ENCODE assay signal across 14 mouse cellular contexts in genomic region chr11:113261421-113261820, GRCm38 (mm10).
A peak's percentile ranks its signal among the peaks of the same experiment; 100 is the strongest.
DNase-seq lines count a peak whose midpoint lies in the region; ATAC-seq lines count a peak whose summit lies in the region.
"Had no signal": no experiment of that assay in that cellular context is flagged by ENCODE, and none has a peak within 500 bp of the region (broad histone marks: within the 10 kb centered on the region; RNA-seq: fewer than 3 reads in every experiment).

No protein-coding gene starts in this region.

- 79% methylated on average over 4 of the region's 4 CpGs for WGBS in hindbrain, embryonic 13.5 days
- WGBS in hindbrain, embryonic 14.5 days: 77% methylated on average over 4 of the region's 4 CpGs
- WGBS in embryonic facial prominence, embryonic 13.5 days: 49% methylated on average over 4 of the region's 4 CpGs
- WGBS in forebrain, embryonic 15.5 days: 72% methylated on average over 4 of the region's 4 CpGs
- WGBS in limb, embryonic 15.5 days: 39% methylated on average over 4 of the region's 4 CpGs

- H3K27me3 ChIP-seq in hindbrain, embryonic 13.5 days: no peaks in the 10 kb centered on the region
- no peaks in the 10 kb centered on the region for H3K27me3 ChIP-seq in hindbrain, embryonic 14.5 days (ENCODE audit: control insufficient read depth, insufficient read depth, low read length)
- H3K27me3 ChIP-seq in embryonic facial prominence, embryonic 13.5 days: no peaks in the 10 kb centered on the region
- no peaks in the 10 kb centered on the region for H3K27me3 ChIP-seq in forebrain, embryonic 15.5 days
- H3K27me3 ChIP-seq in limb, embryonic 15.5 days: no peaks in the 10 kb centered on the region
- H3K27me3 ChIP-seq: liver, embryonic 13.5 days had no signal

- 0 out of 2 replicates have a peak overlapping the region, but pooled peaks have one; percentile 25 for H3K27ac ChIP-seq in hindbrain, embryonic 13.5 days
- no peak overlapping the region for H3K27ac ChIP-seq in hindbrain, embryonic 14.5 days
- H3K27ac ChIP-seq in embryonic facial prominence, embryonic 13.5 days: peak overlapping the region; percentile 86
- peak overlapping the region; percentile 62 for H3K27ac ChIP-seq in forebrain, embryonic 15.5 days (replicated peaks)
- H3K27ac ChIP-seq in limb, embryonic 15.5 days: peak overlapping the region; percentile 60; the same call in 1 of the 2 replicates
- H3K27ac ChIP-seq: hindbrain, embryonic 10.5 days; liver, embryonic 13.5 days; midbrain, embryonic 13.5 days had no signal

- DNase-seq in hindbrain, embryonic 14.5 days (ENCODE audit: low spot score): no peak
- no peak for DNase-seq in adrenal gland, postnatal 14 days
- DNase-seq: heart, adult 18-20 months; kidney, adult 8-10 months; kidney, postnatal 36 days; liver, embryonic 13.5 days had no signal

- no peaks in the 10 kb centered on the region for H3K9me3 ChIP-seq in hindbrain, embryonic 13.5 days
- H3K9me3 ChIP-seq in hindbrain, embryonic 14.5 days (ENCODE audit: control insufficient read depth, low read length): no peaks in the 10 kb centered on the region
- H3K9me3 ChIP-seq in embryonic facial prominence, embryonic 13.5 days: no peaks in the 10 kb centered on the region
- H3K9me3 ChIP-seq in forebrain, embryonic 15.5 days: no peaks in the 10 kb centered on the region
- no peaks in the 10 kb centered on the region for H3K9me3 ChIP-seq in limb, embryonic 15.5 days
- H3K9me3 ChIP-seq: hindbrain, embryonic 10.5 days; liver, embryonic 13.5 days; midbrain, embryonic 13.5 days had no signal

- H3K36me3 ChIP-seq in hindbrain, embryonic 13.5 days: no peaks in the 10 kb centered on the region
- H3K36me3 ChIP-seq in hindbrain, embryonic 14.5 days (replicated peaks; ENCODE audit: control insufficient read depth, insufficient read depth): no peaks in the 10 kb centered on the region
- no peaks in the 10 kb centered on the region for H3K36me3 ChIP-seq in embryonic facial prominence, embryonic 13.5 days
- no peaks in the 10 kb centered on the region for H3K36me3 ChIP-seq in forebrain, embryonic 15.5 days
- H3K36me3 ChIP-seq in limb, embryonic 15.5 days: no peaks in the 10 kb centered on the region
- H3K36me3 ChIP-seq: G1E; hindbrain, embryonic 10.5 days; liver, embryonic 13.5 days; midbrain, embryonic 13.5 days had no signal

- H3K4me1 ChIP-seq in hindbrain, embryonic 13.5 days (replicated peaks): peaks cover 26% of the 10 kb centered on the region
- peaks cover 11% of the 10 kb centered on the region for H3K4me1 ChIP-seq in hindbrain, embryonic 14.5 days (replicated peaks; ENCODE audit: control insufficient read depth, insufficient read depth, low read length)
- peaks cover 45% of the 10 kb centered on the region for H3K4me1 ChIP-seq in embryonic facial prominence, embryonic 13.5 days
- H3K4me1 ChIP-seq in forebrain, embryonic 15.5 days: peaks cover 28% of the 10 kb centered on the region
- peaks cover 36% of the 10 kb centered on the region for H3K4me1 ChIP-seq in limb, embryonic 15.5 days

- H3K4me3 ChIP-seq in hindbrain, embryonic 13.5 days: no peak overlapping the region
- no peak overlapping the region for H3K4me3 ChIP-seq in hindbrain, embryonic 14.5 days (replicated peaks; ENCODE audit: low read length)
- H3K4me3 ChIP-seq in embryonic facial prominence, embryonic 13.5 days: no peak overlapping the region
- no peak overlapping the region for H3K4me3 ChIP-seq in forebrain, embryonic 15.5 days
- H3K4me3 ChIP-seq in limb, embryonic 15.5 days: no peak overlapping the region
- H3K4me3 ChIP-seq: hindbrain, embryonic 10.5 days; liver, embryonic 13.5 days; midbrain, embryonic 13.5 days had no signal

- no peak overlapping the region for H3K9ac ChIP-seq in hindbrain, embryonic 13.5 days
- H3K9ac ChIP-seq in hindbrain, embryonic 14.5 days: no peak overlapping the region
- H3K9ac ChIP-seq in embryonic facial prominence, embryonic 13.5 days: 0 out of 2 replicates have a peak overlapping the region, but pooled peaks have one; percentile 32
- peak overlapping the region; percentile 24; the same call in 1 of the 2 replicates for H3K9ac ChIP-seq in forebrain, embryonic 15.5 days (replicated peaks)
- no peak overlapping the region for H3K9ac ChIP-seq in limb, embryonic 15.5 days
- H3K9ac ChIP-seq: liver, embryonic 13.5 days; midbrain, embryonic 13.5 days had no signal

- H3K4me2 ChIP-seq in hindbrain, embryonic 13.5 days: no peak overlapping the region
- H3K4me2 ChIP-seq in hindbrain, embryonic 14.5 days (replicated peaks): no peak overlapping the region
- H3K4me2 ChIP-seq in embryonic facial prominence, embryonic 13.5 days: no peak overlapping the region
- H3K4me2 ChIP-seq in forebrain, embryonic 15.5 days (replicated peaks): no peak overlapping the region
- H3K4me2 ChIP-seq in limb, embryonic 15.5 days: no peak overlapping the region
- H3K4me2 ChIP-seq: liver, embryonic 13.5 days; midbrain, embryonic 13.5 days had no signal

- no peak for ATAC-seq in hindbrain, embryonic 13.5 days (ENCODE audit: low FRiP score)
- no peak for ATAC-seq in hindbrain, embryonic 14.5 days (ENCODE audit: low FRiP score)
- ATAC-seq in embryonic facial prominence, embryonic 13.5 days (ENCODE audit: insufficient number of reproducible peaks, insufficient read depth, low FRiP score, low TSS enrichment, low read depth): no peak
- no peak for ATAC-seq in forebrain, embryonic 15.5 days (replicated peaks)
- ATAC-seq in limb, embryonic 15.5 days (ENCODE audit: insufficient number of reproducible peaks, low FRiP score, low TSS enrichment, low read depth): no peak
- ATAC-seq in CD4-positive, CD25-positive, alpha-beta regulatory T cell, adult 4 months: no peak
- ATAC-seq: midbrain, embryonic 13.5 days had no signal

Comparison
In these comparisons a context has a peak if more than half of its experiments do, and no peak if none do; other contexts are left out.
1. H3K9ac ChIP-seq: peak in embryonic facial prominence, embryonic 13.5 days (single experiment) and forebrain, embryonic 15.5 days (single experiment); none in hindbrain, embryonic 13.5 days (single experiment), hindbrain, embryonic 14.5 days (single experiment) and limb, embryonic 15.5 days (single experiment).